Mouse (Mus musculus): ENCODE results near the gene Psat1. TPM values are rescaled to one million over a fixed set of nuclear protein-coding genes. Genes with fewer than 3 reads are reported as not detected.

Gene Psat1
- total RNA-seq, 4 experiments from 2014 or later = 3.1 to 4.8 (median 4.0) TPM

- peak; percentile 85 for DNase-seq (ENCODE audit: low spot score)
Measured at GRCm38 (mm10) chr19:15924866-15925718, 22.0 kb downstream of the Psat1 start.

- peak; percentile 62 for DNase-seq (ENCODE audit: low spot score)
Measured at GRCm38 (mm10) chr19:15924181-15924865, 22.8 kb downstream of the Psat1 start.

GRCm38 (mm10) chr19:15923426-15923825 is 23.7 kb downstream of the Psat1 start:
- DNase-seq (ENCODE audit: low spot score) = peak; percentile 26

GRCm38 (mm10) chr19:15919336-15919735 is 27.8 kb downstream of the Psat1 start:
- no peak for DNase-seq (ENCODE audit: low spot score)

- DNase-seq (ENCODE audit: low spot score) = no peak
Measured at GRCm38 (mm10) chr19:15918111-15918510, 29.0 kb downstream of the Psat1 start.

- no peak for DNase-seq (ENCODE audit: low spot score)
Measured at GRCm38 (mm10) chr19:15913249-15913997, 33.7 kb downstream of the Psat1 start.

- no peak for DNase-seq (ENCODE audit: low spot score)
Measured at GRCm38 (mm10) chr19:15911441-15911840, 35.7 kb downstream of the Psat1 start.

- DNase-seq (ENCODE audit: low spot score) = peak; percentile 54
Measured at GRCm38 (mm10) chr19:15910987-15911386, 36.1 kb downstream of the Psat1 start.

GRCm38 (mm10) chr19:15910488-15910887 is 36.6 kb downstream of the Psat1 start:
- no peak for DNase-seq (ENCODE audit: low spot score)

GRCm38 (mm10) chr19:15908016-15908415 is 39.1 kb downstream of the Psat1 start:
- no peak for DNase-seq (ENCODE audit: low spot score)

GRCm38 (mm10) chr19:15904734-15905133 is 42.4 kb downstream of the Psat1 start:
- DNase-seq (ENCODE audit: low spot score) = no peak

GRCm38 (mm10) chr19:15903508-15904480 is 43.3 kb downstream of the Psat1 start:
- no peak for DNase-seq (ENCODE audit: low spot score)

- no peak for DNase-seq (ENCODE audit: low spot score)
Measured at GRCm38 (mm10) chr19:15895681-15896080, 51.5 kb downstream of the Psat1 start.

GRCm38 (mm10) chr19:15892146-15892545 is 55.0 kb downstream of the Psat1 start:
- no peak for DNase-seq (ENCODE audit: low spot score)

- DNase-seq (ENCODE audit: low spot score) = no peak
Measured at GRCm38 (mm10) chr19:15888466-15888865, 58.7 kb downstream of the Psat1 start.

- DNase-seq (ENCODE audit: low spot score) = no peak
Measured at GRCm38 (mm10) chr19:15882705-15883426, 64.3 kb downstream of the Psat1 start.

GRCm38 (mm10) chr19:15880731-15881130 is 66.4 kb downstream of the Psat1 start:
- no peak for DNase-seq (ENCODE audit: low spot score)

- no peak for DNase-seq (ENCODE audit: low spot score)
Measured at GRCm38 (mm10) chr19:15879271-15879670, 67.9 kb downstream of the Psat1 start.

GRCm38 (mm10) chr19:15868865-15869698 is 78.1 kb downstream of the Psat1 start:
- DNase-seq (ENCODE audit: low spot score) = no peak

Measured in heart, adult 8-10 months (tissue).